Mouse (Mus musculus) ES-CJ7 (cell line): ENCODE data around the gene Fam229b.
A peak's percentile ranks its signal among the peaks of the same experiment; 100 is the strongest.

Experiments used
- DNase-seq: peaks from one replicate; pipeline ENCODE4 v3.0.0; 2011; ENCODE audit warnings: low read depth, low spot score

Fam229b gene

DNA sequence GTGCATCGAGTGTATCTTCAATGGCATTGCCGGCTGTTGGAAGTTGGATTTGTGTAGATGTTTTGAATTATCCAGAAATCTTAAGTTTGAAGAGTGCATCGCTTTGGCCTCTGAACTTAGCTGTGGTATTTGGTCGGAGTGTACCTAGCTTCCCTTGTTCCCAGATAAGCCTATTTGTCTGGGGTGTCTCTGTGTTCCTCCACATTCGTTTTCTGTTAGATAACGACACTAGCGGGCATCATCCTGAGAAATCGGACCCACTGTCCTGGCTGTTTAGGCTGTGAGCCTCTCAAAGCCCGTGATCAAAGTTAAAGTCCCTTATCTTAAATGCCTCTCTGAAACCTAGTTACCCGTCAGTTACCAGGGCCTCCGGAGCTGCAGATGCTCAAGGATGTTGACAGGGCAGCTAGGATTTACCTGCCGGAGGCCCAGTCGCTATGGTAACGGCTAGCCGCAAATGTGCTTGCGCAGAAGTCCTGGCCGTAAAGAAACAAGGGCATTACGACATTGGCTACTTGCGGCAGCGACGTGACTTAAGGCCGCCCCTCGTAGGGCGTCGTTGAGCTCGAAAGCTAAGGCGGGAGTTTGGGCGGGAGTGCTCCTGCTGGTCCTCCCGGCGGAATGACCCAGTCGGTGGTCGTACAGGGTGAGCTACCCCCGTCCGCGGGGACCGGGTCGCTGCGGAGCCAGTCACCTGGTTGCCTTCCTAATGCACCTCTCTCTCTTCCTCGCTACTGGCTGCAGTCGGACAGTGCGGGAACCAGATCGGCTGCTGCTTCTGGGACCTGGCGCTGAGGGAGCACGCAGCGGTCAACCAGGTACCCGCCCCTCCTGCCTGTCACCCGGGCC lies at the start of gene Fam229b, which contains the start of gene Tube1:
TSS of gene Fam229b (minus strand) at position 453 of the 849 bp plus-strand sequence.
TSS of gene Tube1 (plus strand) at position 515 of the 849 bp plus-strand sequence.
- DNase-seq = peak; percentile 98

DNA sequence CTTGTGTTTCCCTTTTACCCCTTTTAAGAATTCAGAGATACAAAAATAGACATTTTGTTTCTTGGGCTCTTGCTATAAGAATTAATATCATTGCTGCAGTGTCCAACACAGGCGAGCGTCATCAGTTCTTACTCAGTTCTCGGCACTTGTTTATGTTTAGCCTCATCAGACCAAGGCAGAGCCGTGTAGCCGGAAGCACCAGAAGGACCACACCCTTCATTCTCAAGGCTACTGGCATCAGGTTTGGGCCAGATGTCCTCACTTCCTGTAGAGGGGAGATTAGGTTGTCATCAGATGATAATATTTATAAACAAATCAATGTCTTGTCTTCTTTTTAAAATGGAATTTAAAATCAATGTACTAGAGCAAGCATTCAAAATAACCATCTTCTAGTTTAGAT lies 43.3 kb upstream of the Fam229b start:
- no peak for DNase-seq

DNA sequence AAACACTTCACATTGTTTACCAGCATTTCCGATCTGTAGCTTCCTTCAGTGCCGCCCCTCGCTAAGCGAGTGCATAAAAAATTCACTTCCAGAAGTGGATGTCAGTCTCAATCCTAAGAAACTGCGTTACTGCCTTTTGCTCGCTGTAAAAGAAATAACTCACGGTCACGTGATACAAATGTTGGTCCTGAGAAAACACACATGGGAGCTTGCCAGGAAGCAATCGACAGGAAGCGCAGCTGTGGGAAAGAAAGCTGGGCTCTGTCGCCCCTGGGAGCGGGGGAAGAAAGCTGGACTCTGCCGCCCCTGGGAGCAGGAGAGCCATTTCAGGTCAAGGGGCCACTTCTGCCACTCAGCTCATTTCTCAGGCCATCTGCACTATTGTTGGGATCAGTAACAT lies 39.4 kb upstream of the Fam229b start:
- no peak for DNase-seq

DNA sequence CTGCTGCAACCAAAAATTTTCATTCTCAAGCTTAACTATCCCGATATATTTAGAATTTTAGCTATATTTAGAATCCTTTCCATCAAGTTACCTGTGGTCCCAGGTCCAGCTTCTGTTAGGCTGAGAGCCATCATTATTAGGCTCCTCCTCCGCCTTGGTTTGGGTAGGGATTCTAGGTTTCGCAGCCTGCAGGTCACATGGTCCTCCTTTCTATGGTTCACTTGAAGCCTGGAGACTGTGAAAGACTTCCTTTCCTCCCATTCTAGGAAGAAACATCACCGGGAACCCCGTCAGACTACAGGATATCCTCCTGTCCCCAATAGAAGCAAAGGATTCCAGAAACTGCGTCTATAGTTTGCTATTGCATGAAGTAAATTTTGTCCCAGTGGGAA lies 38.8 kb upstream of the Fam229b start:
- DNase-seq = no peak

DNA sequence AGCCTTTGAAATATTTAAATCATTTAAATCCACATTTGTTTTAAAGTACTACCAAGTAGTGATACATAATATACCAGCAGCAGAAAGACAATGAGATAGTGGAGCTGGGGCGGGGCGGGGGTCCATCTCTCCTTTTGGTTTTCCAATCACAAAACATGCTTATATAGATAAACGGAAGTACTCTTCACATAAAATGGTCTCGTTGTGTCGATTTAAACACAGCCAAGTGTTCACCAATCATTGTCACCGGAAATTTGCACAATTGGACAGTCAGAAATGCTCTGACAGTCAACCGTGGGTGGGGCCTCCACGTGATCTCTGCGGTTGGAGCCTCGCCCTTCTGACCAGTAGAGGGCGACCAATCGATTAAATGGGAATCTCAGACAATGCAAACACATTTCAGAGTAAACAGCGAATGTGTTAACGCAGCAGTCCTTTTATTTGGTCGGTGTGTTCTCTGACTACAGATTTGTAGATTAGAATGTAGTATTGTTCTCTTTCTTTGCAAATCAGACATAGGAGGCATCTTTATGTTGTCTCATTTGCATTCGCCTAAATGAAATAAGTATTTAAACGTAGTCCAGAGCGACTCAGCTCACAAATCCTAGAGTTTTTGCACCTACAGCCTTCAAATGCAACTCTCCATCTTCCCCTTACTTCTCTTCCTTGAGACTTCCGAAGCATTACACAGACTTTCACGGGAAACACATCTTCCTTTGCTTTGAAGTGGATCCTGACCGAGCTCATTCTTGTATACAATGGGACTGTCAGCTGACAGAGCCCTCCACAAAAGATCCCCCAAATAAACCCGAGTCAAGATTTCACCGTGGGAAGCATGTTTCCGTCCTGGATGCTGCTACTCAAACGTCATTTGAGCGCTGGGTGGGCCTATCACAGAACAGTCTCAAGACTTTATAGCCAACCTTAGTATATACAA lies 38.2 kb upstream of the Fam229b start:
- DNase-seq = peak; percentile 88

DNA sequence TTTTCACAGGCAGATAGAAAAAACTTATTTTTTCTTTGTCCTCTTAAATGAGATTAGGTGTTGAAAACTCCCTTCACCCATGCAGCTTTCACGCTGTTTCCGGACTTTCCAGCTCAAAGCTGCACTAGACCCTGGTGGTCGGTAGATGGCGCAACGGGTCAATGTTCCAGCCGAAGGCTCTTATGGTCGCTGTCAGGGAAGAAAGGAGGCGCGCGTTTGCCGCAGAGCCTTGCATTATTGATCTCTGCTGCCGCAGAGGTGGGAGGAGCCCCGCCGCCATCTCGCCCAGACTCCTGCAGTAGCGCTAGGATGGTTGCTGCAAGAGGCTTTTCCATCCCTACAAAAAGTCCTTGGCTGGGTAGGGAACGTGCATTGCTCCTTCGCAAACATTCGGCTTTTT lies 37.4 kb upstream of the Fam229b start:
- peak; percentile 91 for DNase-seq

DNA sequence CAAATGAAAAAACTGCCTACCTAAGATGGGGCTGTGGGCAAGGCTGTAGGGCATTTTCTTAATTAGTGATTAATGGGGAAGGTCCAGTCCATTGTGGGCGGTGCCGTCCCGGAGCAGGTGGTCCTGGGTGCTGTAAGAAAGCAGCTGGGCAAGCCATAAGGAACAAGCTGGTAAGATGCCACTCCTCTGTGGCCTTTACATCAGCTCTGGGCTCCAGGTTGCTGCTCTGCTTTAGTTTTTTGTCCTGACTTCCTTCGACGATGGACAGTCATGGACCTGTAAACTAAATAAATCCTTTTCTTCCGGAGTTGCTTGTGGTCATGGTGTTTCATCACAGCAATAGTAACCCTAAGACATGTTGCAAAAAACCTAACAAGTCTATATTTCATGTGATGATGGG lies 37.0 kb upstream of the Fam229b start:
- DNase-seq = no peak

DNA sequence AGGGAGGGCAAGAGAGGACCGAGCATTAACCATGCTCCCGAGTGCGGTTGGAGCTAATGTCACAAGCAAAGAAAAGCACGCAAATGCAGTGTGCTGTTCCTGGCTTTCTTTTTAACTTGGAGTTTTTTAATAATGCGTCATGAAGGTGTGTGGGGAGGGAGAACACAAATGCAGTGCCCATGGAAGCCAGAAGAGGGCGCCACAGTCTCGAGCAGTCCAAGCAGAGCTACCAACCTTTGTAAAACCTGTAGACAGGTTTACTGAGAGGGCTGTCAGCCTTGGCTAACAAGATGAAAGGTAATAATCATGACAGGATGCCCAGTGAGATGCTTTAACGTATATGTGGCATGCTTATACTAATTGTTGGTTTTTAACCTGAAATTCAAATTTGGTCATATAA lies 36.5 kb upstream of the Fam229b start:
- peak; percentile 73 for DNase-seq

DNA sequence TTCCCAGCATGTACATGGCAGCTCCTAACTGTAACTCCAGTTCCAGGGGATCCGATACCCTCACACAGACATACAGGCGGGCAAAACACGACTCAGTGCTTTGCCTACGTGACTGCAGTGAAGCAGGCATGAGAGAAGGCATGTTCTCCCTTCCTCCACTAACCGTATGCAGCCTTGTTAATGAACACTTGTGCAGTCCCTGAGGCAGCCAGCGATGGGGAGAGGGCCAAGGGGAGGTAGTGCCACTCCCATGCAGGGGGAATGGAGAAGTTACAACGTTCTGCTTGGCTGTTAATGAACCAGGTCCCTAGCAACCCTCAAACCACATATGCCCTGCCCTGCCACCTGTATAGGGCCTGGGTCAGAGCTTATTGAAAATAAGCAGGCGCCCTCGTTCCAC lies 35.9 kb upstream of the Fam229b start:
- DNase-seq = no peak

DNA sequence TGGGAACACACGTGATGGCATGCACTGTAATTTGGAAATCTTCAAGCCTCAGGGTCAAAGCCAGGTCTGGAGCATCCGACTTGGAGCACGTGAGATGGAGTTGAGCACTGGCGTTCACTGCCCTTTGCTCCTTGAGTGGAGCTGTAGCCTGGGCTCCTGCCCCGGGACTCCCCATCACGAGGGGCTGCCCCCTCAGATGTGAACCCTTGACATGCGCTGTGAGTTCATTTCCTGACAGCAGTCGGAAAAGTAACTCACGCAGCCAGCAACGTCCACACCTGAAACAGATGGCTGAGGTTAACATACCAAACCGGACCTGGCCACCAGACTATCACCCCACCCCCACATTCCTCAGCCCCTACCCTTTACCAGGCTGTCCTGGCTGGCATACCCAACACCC lies 33.9 kb upstream of the Fam229b start:
- no peak for DNase-seq

DNA sequence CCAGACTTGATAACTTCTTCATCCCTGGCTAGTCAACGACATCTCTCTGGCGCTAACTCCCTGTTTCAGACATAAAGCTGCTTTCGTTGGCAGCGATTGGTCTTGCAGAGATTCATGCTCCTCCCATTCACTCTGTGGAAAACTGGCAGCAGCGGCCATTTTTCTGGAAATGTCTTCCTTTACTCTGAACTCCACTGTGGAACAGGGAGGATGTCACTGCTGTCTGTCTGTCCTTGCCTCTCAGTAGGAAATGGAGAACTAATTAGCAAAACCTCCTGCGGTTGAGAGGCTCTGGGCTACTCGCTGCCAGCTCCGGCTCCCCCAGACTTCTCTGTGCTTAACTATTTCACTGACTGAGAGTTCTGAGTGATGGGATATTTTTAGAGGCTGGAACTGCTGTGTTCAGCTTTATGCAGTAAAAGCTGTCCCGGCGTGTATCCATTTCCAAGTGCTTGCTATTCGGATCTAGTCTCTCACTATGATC lies 32.0 kb upstream of the Fam229b start:
- peak; percentile 25 for DNase-seq

DNA sequence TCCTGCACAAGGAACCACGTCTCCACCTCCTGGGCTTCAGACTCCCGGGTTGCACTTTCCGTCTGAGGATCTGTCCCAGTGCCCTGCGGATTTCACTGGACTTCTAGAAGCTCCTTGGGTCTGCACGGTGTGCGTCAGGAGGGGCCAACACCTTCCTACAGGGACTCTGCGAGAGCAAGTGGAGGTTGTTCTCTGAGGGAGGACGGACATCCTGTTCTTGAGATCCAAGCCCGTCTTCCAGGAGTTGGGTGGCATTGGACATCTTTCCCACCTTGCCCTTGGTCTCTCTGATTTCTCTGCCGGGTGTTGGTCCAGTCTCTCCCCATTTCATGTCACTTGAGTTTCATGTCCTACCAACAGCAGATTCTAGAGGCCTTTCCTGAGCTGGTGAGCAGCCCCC lies 30.0 kb upstream of the Fam229b start, which contains the start of gene Ccn6:
TSS of gene Ccn6 (minus strand) at position 101 of the 400 bp plus-strand sequence.
- no peak for DNase-seq

DNA sequence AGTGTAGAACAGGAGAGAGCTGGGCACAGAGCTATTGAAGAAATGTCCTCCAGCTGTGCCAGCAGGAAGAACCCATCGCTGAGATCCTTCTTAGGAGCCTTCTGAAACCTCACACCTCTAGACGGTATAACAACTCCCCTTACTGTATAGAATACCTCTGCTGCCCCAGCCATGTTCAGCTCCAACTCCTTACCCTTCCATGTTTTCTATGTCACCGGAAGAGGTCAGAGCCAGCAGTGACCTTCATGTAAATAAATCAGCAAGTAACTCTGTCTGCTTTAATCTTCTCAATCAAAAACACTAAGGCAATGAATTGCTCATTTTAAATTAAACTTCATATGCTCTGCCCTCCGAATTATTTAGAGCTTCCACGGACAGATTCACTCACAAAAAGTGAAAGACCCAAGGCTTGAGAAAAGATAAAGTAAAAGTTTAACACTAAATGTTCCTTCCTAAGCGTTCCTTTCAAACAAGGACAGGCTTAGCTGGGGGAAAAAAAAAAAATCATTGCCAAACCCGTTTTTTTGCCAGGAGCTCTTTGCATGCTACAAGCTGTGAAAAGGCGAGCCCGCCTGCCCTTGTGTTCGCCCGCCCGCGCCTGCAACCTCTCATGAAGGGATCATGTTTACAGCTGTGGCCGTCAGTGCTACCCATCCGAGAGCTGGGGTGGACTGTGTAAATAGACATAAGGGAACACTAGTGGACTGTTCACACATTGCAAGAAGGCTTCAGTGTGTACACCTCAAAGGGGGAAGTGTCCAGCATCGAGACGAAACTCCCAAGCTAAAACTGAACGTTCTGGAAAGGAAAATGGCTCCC lies 29.2 kb upstream of the Fam229b start:
- no peak for DNase-seq

DNA sequence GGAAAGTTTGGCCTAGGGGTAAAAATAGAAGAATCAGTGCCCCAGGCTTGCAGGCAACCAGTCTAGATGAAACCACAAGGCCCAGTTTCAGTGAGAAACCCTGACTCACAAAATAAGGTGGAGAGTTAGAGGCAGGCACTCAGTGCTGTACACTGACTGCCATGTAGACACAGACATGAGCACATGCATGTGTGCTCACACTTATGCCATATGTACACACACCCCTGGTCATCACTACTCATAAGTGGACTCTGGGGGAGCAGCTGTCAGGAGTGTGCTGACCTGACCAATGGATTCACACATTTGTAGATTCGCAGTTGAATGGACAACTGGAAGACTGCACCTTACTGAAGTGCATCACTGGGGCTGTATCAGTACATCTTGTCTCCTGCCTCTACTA lies 27.7 kb upstream of the Fam229b start:
- DNase-seq = no peak

DNA sequence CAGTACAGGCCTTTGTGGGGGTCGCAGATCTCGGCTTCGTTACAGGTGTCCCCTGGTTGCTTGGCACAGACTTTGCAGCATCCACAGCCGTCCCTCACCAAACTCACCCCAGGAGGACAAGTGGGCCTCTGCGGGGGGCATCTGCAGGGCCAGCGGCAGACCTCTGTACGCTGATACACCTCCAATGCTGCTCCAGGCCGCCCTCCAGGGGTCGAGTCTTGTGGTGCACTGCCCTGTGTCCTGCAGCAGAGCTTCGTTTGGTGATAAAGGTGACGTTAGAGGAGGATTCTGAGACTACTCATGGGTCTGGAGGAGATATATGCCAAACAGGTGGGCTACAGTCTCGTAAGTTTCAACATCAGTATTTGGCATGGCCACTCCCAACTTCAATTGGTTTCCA lies 24.6 kb upstream of the Fam229b start:
- DNase-seq = peak; percentile 41

DNA sequence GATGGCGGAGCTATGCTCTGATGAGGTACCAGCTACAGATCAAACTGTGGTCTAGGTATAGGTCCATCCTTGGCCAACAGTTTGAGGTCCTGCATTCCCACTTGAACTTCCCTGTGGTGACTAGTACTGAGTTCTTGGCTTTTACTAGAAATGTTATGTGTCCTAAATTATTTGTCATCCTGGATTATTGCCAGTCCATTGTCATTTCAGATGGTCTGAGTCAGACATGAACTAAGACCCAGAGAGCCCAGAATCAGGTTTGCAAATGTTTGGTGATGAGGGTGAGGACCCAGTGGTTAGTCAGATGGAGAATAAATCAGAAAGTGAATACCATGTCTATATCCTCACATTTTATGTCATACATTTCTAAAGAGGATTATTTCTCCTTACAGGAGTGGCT lies 23.6 kb upstream of the Fam229b start:
- no peak for DNase-seq

DNA sequence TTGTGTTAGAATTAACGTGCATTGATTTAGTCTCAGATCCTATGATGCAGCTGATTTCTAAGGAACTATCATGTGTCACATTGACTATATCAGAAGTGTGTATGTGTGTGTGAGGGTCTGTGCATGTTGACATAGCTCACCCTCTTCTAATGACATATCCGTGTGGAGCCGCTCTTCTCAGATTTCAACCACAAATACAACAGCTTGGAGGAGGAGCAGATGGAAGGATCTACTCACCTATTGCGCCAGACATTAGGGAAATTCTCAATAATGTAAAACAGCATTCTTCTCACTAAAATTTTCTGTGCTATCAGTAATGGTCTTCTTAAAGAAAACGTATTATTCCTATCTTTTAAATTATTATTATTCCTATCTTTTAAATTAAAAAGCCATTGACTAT lies 23.0 kb upstream of the Fam229b start:
- DNase-seq = no peak

DNA sequence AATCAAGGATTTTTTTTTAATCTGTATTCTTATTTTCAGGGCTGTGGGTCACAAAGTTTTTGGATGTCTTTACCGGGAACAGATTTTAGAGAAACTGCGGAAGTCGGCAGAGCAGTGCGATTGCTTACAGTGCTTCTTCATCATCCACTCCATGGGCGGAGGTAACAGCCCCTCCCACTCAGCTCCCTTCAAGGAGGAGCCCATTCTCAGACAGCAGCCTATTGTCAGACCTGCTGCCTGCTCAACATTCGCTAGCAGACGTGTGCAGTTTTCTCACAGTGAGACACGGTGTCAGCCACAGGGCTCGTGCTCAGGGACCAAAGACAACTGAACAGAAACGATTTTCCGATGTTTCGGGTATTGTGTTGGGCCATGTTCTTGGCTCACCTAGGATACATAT lies 8.5 kb upstream of the Fam229b start:
- DNase-seq = no peak

DNA sequence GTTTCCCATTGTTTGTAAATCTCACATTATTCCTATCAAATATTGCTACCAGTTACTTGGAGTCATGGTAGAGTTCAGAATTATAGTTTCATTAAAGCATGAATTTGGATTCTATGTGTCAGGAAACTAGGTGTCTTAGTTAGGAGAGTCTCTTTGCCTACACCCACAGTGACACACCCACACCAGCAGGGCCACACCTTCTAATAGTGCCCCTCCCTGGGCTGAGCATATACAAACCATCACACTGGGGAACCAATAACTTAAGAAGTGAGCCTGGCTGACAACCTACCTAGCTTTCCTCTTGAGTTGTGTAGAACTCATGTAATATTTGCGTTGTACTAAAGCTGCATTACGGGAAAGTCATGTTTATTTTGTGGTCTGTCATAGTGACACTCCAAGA lies 7.7 kb upstream of the Fam229b start:
- DNase-seq = no peak

DNA sequence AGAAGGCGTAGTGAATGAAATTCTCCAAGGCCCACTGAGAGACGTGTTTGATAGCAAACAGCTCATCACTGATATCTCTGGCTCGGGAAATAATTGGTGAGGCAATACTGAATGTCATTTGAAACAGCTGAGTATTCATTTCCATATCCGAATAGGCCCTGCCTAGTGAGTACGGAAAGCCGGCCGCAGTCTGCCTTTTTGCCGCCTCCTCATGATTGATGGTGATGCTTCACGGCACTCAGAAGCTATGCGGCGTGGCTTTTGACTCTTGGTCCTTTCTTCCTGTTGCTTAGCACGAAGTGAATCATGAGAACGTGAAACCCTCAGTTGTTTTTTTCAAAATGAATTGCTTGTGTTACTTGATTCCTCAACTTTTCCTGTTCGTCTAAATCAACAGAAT lies 7.1 kb upstream of the Fam229b start:
- DNase-seq = peak; percentile 56

DNA sequence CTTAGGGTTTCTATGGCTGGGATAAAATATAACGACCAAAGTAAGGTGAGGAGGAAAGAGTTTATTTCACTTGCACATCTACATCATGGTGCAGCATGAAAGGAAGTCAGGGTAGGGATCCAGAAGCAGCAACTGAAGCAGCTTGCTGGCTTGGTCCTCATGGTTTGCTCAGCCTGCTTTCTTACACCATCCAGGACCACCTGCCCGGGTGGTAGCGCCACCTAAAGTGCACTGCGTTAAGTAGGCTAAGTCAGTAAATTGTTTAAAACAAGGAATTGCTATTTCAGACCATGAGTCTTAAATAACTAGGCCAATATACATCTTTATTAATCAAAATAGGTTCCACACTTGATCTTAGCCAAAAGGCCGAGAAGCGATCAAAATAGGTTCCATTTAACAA lies 5.0 kb upstream of the Fam229b start:
- DNase-seq = no peak
